Mouse (Mus musculus) adrenal gland, postnatal 14 days (tissue): ENCODE data around the gene Gm4737. TPM values are rescaled to one million over a fixed set of nuclear protein-coding genes. Genes with fewer than 3 reads are reported as not detected.

Source experiments
- total RNA-seq: library from RNA; stranded (reverse); gene quantifications from 2 replicates; pipeline ENCODE4 v1.2.3, GENCODE M21; 2021

The Gm4737 gene
- total RNA-seq, 1 experiment from 2014 or later: 70.9 TPM

Other genes with a start within 250 kb of the Gm4737 start
- gene Phldb2, start 201.5 kb downstream of the Gm4737 start, total RNA-seq: 32.7 and 37.4 TPM in 2 replicates
- 1.2 and 3.5 TPM in 2 replicates for gene Plcxd2, start 144.9 kb downstream of the Gm4737 start, total RNA-seq
- 2.5 TPM in 1 of 2 replicates, not detected in the other for gene Cd96, start 34.8 kb downstream of the Gm4737 start, total RNA-seq